Mouse (Mus musculus) liver, embryonic 14 days (tissue): Measurements from ENCODE around the gene Sprr2j-ps. TPM values are rescaled to one million over a fixed set of nuclear protein-coding genes. Genes with fewer than 3 reads are reported as not detected.

Experiments used
- polyA plus RNA-seq: library from polyadenylated mRNA; depleted of rRNA; stranded (reverse); fragments of >200 nt; gene quantifications from 2 replicates; pipeline ENCODE4 v1.2.3, GENCODE M21; 2012; rRNA removed

Gene Sprr2j-ps
- polyA plus RNA-seq: not detected in 2 replicates

GRCm38 (mm10) chr3:92417782-92418181 lies at the start of gene Sprr2j-ps:
Gene Sprr2j-ps (plus strand): TSS chr3:92418082.

GRCm38 (mm10) chr3:92385385-92385784 lies 32.5 kb upstream of the Sprr2j-ps start, which contains the start of gene Sprr2h:
Gene Sprr2h (plus strand): TSS chr3:92385685.

GRCm38 (mm10) chr3:92407691-92408090 lies 10.2 kb upstream of the Sprr2j-ps start, which contains the start of gene Sprr2i:
Gene Sprr2i (plus strand): TSS chr3:92407991.

GRCm38 (mm10) chr3:92429323-92429722 lies 11.4 kb downstream of the Sprr2j-ps start, which contains the start of gene Gm9774:
Gene Gm9774 (minus strand): TSS chr3:92429423.

GRCm38 (mm10) chr3:92432282-92432681 lies 14.4 kb downstream of the Sprr2j-ps start, which contains the start of gene Sprr2k:
Gene Sprr2k (plus strand): TSS chr3:92432582.

GRCm38 (mm10) chr3:92438689-92439088 lies 20.8 kb downstream of the Sprr2j-ps start, which contains the start of gene Sprr1b:
Gene Sprr1b (minus strand): TSS chr3:92438789.

GRCm38 (mm10) chr3:92458620-92459019 lies 40.7 kb downstream of the Sprr2j-ps start, which contains the start of gene Sprr3:
Gene Sprr3 (minus strand): TSS chr3:92458720.

Other genes with a start within 250 kb of the Sprr2j-ps start
- not detected in 2 replicates for gene Sprr2a1, start 202.3 kb upstream of the Sprr2j-ps start, polyA plus RNA-seq
- gene Sprr2a2, start 202.2 kb upstream of the Sprr2j-ps start, polyA plus RNA-seq: 0.19 and 0.24 TPM in 2 replicates
- not detected in 2 replicates for gene Sprr2a3, start 132.7 kb upstream of the Sprr2j-ps start, polyA plus RNA-seq
- gene Sprr2b, start 101.5 kb upstream of the Sprr2j-ps start, polyA plus RNA-seq: not detected in 2 replicates
- not detected in 2 replicates for gene Sprr2d, start 78.9 kb upstream of the Sprr2j-ps start, polyA plus RNA-seq
- not detected in 2 replicates for gene Sprr2e, start 65.9 kb upstream of the Sprr2j-ps start, polyA plus RNA-seq
- not detected in 2 replicates for gene Sprr2f, start 52.9 kb upstream of the Sprr2j-ps start, polyA plus RNA-seq
- gene Sprr2h, start 32.4 kb upstream of the Sprr2j-ps start, polyA plus RNA-seq: not detected in 2 replicates
- not detected in 2 replicates for gene Sprr2i, start 10.1 kb upstream of the Sprr2j-ps start, polyA plus RNA-seq
- gene Gm9774, start 11.3 kb downstream of the Sprr2j-ps start, polyA plus RNA-seq: 3.4 and 4.3 TPM in 2 replicates
- 0.05 TPM in 1 of 2 replicates, not detected in the other for gene Sprr2k, start 14.5 kb downstream of the Sprr2j-ps start, polyA plus RNA-seq
- gene Sprr1b, start 20.7 kb downstream of the Sprr2j-ps start, polyA plus RNA-seq: not detected in 2 replicates
- not detected in 2 replicates for gene Sprr3, start 40.6 kb downstream of the Sprr2j-ps start, polyA plus RNA-seq
- 0.06 TPM in 1 of 2 replicates, not detected in the other for gene Sprr1a, start 67.8 kb downstream of the Sprr2j-ps start, polyA plus RNA-seq
- gene Sprr4, start 82.4 kb downstream of the Sprr2j-ps start, polyA plus RNA-seq: not detected in 2 replicates
- gene 2310046K23Rik, start 116.4 kb downstream of the Sprr2j-ps start, polyA plus RNA-seq: not detected in 2 replicates
- gene Ivl, start 155.7 kb downstream of the Sprr2j-ps start, polyA plus RNA-seq: 0.03 TPM in 2 replicates
- 0.03 TPM in 1 of 2 replicates, not detected in the other for gene Smcp, start 170.9 kb downstream of the Sprr2j-ps start, polyA plus RNA-seq
- not detected in 2 replicates for gene 2210017I01Rik, start 189.4 kb downstream of the Sprr2j-ps start, polyA plus RNA-seq
- gene Lce6a, start 203.6 kb downstream of the Sprr2j-ps start, polyA plus RNA-seq: not detected in 2 replicates
- not detected in 2 replicates for gene Lce1a1, start 230.2 kb downstream of the Sprr2j-ps start, polyA plus RNA-seq
- gene Lce1b, start 238.8 kb downstream of the Sprr2j-ps start, polyA plus RNA-seq: not detected in 2 replicates